Mouse (Mus musculus) adrenal gland, postnatal 14 days (tissue): ENCODE data around the gene Dand5. TPM values are rescaled to one million over a fixed set of nuclear protein-coding genes. Genes with fewer than 3 reads are reported as not detected.

Source experiments
- DNase-seq: peaks from one replicate; pipeline ENCODE4 v3.0.0; 2021; ENCODE audit warnings: mixed read lengths
- microRNA-seq, 2 experiments: library from miRNA; unstranded; fragments of <30 nt; microRNA quantifications; one replicate each; pipeline ENCODE4 v1.2.0; 2021
- total RNA-seq: library from RNA; stranded (reverse); gene quantifications from 2 replicates; pipeline ENCODE4 v1.2.3, GENCODE M21; 2021

Gene Dand5
- total RNA-seq, 1 experiment from 2014 or later: 7.4 TPM

GRCm38 (mm10) chr8:84770100-84770953 is 52.3 kb downstream of the Dand5 start:
- no peak for DNase-seq

DNA sequence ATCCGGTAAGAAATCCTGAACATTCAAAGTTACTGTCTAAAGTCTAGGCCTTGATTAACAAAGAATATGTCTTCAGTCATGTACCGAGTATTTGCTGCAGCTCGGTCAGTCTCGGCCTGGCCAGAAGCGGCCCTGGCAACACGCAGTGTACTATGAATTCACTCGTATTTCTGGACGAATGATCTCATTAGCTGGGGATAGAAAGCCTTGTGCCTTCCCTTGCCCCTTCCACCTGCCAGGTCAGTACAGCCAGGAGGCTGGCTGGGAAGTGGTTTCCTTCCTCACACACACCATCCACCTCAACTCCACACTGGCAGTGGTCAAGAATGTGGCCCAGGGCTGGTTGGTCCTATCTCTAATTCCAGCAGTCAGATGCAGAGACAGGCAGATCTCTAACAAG is 53.3 kb downstream of the Dand5 start:
- DNase-seq: no peak

GRCm38 (mm10) chr8:84768343-84769095 is 54.1 kb downstream of the Dand5 start:
- DNase-seq: no peak

- DNase-seq: no peak
These were observed 55.4 kb downstream of the Dand5 start for GRCm38 (mm10) chr8:84767221-84767620.

GRCm38 (mm10) chr8:84766422-84766821 is 56.2 kb downstream of the Dand5 start:
- no peak for DNase-seq

GRCm38 (mm10) chr8:84765629-84766028 is 57.0 kb downstream of the Dand5 start:
- DNase-seq: no peak

Small RNA genes within 50 kb of the gene (microRNA-seq; reads per million reads assigned to microRNA genes)
- gene Mir7069: 2.6 to 3.4 reads per million in 2 experiments

Other genes with a start within 250 kb of the Dand5 start
- gene Ier2, start 160.0 kb downstream of the Dand5 start, total RNA-seq: 45.5 and 55.7 TPM in 2 replicates
- 62.2 and 67.9 TPM in 2 replicates for gene Trmt1, start 136.5 kb downstream of the Dand5 start, total RNA-seq
- gene Nacc1, start 135.0 kb downstream of the Dand5 start, total RNA-seq: 68.3 and 68.8 TPM in 2 replicates
- gene Lyl1, start 121.4 kb downstream of the Dand5 start, total RNA-seq: 4.2 and 9.4 TPM in 2 replicates
- 0.52 and 0.90 TPM in 2 replicates for gene G430095P16Rik, start 99.8 kb downstream of the Dand5 start, total RNA-seq
- 124 and 125 TPM in 2 replicates for gene Nfix, start 22.5 kb downstream of the Dand5 start, total RNA-seq
- gene Gadd45gip1, start 8.7 kb upstream of the Dand5 start, total RNA-seq: 44.4 and 45.7 TPM in 2 replicates
- gene Rad23a, start 17.8 kb upstream of the Dand5 start, total RNA-seq: 108 TPM in 2 replicates
- 521 and 554 TPM in 2 replicates for gene Calr, start 24.1 kb upstream of the Dand5 start, total RNA-seq
- 55.2 and 63.4 TPM in 2 replicates for gene Farsa, start 34.2 kb upstream of the Dand5 start, total RNA-seq
- gene Syce2, start 49.3 kb upstream of the Dand5 start, total RNA-seq: 17.4 and 17.6 TPM in 2 replicates
- 55.4 and 84.8 TPM in 2 replicates for gene Gcdh, start 71.1 kb upstream of the Dand5 start, total RNA-seq
- 0.56 and 5.1 TPM in 2 replicates for gene Klf1, start 79.1 kb upstream of the Dand5 start, total RNA-seq
- gene Dnase2a, start 85.7 kb upstream of the Dand5 start, total RNA-seq: 8.3 and 11.0 TPM in 2 replicates
- 1.2 and 3.1 TPM in 2 replicates for gene Mast1, start 114.5 kb upstream of the Dand5 start, total RNA-seq
- not detected in 2 replicates for gene Rtbdn, start 124.2 kb upstream of the Dand5 start, total RNA-seq
- gene Gm49661, start 146.6 kb upstream of the Dand5 start, total RNA-seq: 2.1 TPM in 1 of 2 replicates, not detected in the other
- gene Prdx2, start 146.8 kb upstream of the Dand5 start, total RNA-seq: 532 and 572 TPM in 2 replicates
- 88.3 and 96.4 TPM in 2 replicates for gene Rnaseh2a, start 146.9 kb upstream of the Dand5 start, total RNA-seq
- gene Junb, start 155.9 kb upstream of the Dand5 start, total RNA-seq: 58.3 and 211 TPM in 2 replicates
- 5.8 and 6.9 TPM in 2 replicates for gene Hook2, start 167.8 kb upstream of the Dand5 start, total RNA-seq
- not detected in 2 replicates for gene Best2, start 191.7 kb upstream of the Dand5 start, total RNA-seq
- 91.4 and 94.7 TPM in 2 replicates for gene Asna1, start 202.5 kb upstream of the Dand5 start, total RNA-seq
- gene Trir, start 204.0 kb upstream of the Dand5 start, total RNA-seq: 154 and 161 TPM in 2 replicates
- gene Tnpo2, start 214.1 kb upstream of the Dand5 start, total RNA-seq: 65.9 and 67.8 TPM in 2 replicates
- 18.0 and 18.4 TPM in 2 replicates for gene Fbxw9, start 237.2 kb upstream of the Dand5 start, total RNA-seq
- not detected in 2 replicates for gene Gm5741, start 245.2 kb upstream of the Dand5 start, total RNA-seq
- 28.7 and 40.6 TPM in 2 replicates for gene Dhps, start 248.9 kb upstream of the Dand5 start, total RNA-seq